Mouse (Mus musculus): ENCODE results near the gene Slc41a3.
A peak's percentile ranks its signal among the peaks of the same experiment; 100 is the strongest.
"Not testable (repeated sequence)": the region's sequence is repeated elsewhere in the genome, so short reads cannot be mapped to it uniquely, and the experiment has no call there.

Gene Slc41a3

DNA sequence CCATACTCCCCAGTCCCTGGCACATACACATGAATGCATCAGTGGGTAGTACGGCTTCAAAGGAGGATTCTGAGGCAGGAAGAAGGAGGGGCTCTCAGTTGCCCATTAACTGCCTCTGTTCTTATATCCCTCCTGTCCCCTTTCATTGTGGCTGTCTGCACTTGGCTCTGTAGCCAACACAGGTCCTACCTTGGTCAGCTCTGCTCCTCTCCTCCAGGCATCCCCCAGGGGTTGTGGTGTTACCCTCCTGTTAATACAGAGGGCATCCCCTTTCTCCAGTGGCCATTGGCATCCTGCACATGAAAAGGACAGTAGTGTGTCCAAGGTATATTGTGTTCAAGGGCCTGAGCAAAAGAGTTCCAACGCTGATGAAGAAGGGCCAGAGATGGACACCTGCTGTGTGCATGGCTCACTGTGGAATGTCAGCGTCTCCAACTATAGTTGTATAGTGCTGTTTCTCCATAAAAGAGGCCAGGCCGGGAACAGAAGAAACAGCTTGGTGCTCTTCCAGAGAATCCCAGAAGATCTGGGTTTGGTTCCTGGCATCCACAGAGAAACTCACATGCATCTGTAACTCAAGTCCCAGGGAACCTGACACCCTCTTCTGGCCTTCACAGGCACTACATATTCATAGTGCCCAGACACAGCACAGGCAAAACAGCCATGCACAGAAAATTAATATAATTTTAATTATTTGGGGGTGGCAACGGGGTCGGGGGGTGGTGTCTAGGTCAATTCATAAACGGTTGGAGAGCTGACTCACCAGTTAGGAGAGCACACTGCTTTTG lies 20.9 kb downstream of the Slc41a3 start:
- no peak for DNase-seq

DNA sequence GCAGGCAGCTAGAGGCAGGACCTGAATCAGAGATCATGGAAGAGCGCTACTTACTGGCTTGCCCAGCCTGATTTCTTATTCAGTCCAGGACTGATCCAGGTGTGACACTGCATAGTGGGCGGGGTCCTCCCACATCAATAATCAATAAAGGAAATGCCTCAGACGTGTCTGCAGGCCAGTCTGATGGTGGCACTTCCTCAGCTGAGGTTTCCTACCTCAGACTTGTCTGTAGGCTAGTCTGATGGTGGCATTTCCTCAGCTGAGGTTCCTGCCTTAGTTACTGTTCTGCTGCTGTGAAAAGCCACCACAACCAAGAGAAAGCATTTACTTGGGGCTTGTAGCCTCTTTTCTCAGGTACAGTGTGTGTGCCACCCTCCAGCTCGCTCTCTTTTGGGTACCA lies 23.0 kb downstream of the Slc41a3 start:
- DNase-seq: no peak

DNA sequence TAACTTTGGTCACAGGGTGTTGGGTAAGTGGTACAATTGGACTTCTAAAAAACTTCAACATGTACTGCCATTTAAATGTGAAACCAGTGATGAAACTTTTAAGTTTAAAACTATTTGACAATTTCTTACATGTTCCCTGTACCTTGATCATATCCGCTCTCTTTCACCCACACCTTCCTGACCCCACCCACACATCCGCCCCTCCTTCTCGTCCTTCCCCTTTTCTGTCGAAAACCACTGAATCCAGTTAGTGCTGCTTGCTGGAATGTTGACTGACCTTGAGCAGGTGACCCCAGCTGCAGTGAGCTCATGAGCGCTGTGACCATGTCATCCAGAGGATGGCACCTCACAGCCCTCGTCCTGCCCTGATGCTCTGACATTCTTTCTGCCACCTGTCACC lies 25.0 kb downstream of the Slc41a3 start:
- no peak for DNase-seq

DNA sequence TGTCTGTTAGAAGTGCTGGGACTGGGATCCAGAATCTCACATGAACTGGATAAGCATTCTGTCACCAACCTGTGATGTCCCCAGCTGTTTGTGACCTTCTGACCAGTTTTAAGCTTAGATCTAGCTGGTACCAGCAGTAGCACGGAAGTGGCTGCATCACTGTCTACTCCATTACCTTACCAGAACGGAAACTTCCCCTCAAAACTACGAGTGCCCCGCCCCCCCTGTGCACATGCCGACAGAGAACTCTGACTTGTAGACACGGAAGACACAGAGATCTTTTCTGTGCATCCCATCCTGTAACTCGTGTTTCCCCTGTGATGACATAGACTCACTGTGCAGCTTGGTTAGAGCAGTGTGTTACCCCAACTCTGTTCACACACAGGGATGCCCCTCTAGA lies 25.9 kb downstream of the Slc41a3 start:
- DNase-seq: no peak

GRCm38 (mm10) chr6:90632526-90632925 lies 28.0 kb downstream of the Slc41a3 start:
- not testable (repeated sequence) for DNase-seq

DNA sequence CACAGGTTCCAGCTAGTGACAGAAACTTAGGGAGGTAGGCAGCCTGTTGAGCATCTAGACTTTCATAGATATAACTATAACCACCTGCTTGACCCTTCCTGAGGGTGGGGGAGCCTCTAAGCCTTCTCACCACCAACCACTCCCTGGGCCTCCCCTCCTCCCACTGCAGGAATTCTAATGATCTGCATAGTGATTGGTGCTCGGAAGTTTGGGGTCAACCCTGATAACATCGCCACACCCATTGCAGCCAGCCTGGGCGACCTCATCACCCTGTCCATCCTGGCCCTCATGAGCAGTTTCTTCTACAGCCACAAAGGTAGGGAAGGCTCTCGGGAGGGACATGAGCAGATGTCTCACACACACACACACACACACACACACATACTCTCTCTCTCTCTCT lies 30.6 kb downstream of the Slc41a3 start:
- no peak for DNase-seq

DNA sequence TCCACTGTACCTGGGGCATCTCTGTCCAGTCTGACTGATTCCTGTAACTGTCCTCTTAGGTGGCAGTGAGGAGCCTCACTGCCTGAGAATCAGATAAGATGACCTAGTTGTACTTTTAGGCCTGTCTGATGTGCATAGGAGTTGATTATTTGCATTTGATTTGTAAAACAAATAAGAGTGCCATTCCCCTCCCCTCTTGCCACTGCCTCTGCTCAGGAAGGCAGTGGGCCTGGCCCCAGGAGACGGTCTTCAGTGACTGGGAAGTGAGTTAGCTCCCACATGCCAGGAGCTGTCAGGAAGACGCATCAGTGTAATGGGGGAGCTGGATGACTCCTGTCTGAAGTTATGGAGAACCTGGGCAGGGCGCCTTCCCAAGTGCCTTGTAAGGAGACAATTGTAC lies 31.1 kb downstream of the Slc41a3 start:
- no peak for DNase-seq

DNA sequence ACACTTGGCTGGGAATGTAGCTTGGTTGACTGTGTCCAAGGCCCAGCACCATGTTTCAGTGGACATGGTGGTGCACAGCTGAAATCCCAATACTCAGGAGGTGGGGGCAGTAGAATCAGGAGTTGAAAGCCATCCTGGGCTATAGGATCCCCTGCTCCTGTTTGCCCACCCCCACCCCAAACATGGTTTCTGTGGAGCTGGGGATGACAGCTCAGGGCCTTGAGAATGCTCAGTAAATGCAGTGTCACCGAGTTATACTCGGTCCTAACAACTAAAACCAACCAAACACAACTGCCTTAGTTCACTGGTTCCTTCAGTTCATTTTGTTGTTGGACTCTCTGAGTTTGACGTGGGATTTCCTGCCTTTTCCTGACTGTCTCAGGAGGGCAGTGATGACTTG lies 38.5 kb downstream of the Slc41a3 start:
- no peak for DNase-seq

- no peak for DNase-seq
Measured at GRCm38 (mm10) chr6:90644965-90645364, 40.4 kb downstream of the Slc41a3 start.

- DNase-seq: no peak
Measured at GRCm38 (mm10) chr6:90648391-90648790, 43.9 kb downstream of the Slc41a3 start.

GRCm38 (mm10) chr6:90649279-90649678 lies 44.8 kb downstream of the Slc41a3 start:
- no peak for DNase-seq

GRCm38 (mm10) chr6:90650634-90651033 lies 46.1 kb downstream of the Slc41a3 start:
- DNase-seq: no peak

GRCm38 (mm10) chr6:90653736-90654135 lies 49.2 kb downstream of the Slc41a3 start:
- peak; percentile 69 to 76 for DNase-seq

DNA sequence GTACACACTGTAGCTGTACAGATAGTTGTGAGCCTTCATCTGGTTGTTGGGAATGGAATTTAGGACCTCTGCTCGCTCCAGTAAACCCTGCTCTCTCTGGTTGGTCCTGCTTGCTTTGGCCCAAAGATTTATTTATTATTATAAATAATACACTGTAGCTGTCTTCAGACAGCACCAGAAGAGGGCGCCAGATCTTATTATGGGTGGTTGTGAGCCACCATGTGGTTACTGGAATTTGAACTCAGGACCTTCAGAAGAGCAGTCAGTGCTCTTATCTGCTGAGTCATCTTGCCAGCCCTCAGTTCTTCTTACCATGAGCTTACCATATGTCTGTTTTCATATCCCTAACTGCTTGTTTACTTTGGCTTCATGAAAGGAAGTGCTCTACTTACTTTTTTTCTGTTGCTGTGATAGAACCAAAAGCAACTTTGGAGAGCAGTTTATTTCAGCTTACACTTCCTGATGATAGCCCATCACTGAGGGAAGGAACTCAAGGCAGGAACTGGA lies 51.9 kb downstream of the Slc41a3 start:
- DNase-seq: peak in 1 of 2 experiments; percentile 59

DNA sequence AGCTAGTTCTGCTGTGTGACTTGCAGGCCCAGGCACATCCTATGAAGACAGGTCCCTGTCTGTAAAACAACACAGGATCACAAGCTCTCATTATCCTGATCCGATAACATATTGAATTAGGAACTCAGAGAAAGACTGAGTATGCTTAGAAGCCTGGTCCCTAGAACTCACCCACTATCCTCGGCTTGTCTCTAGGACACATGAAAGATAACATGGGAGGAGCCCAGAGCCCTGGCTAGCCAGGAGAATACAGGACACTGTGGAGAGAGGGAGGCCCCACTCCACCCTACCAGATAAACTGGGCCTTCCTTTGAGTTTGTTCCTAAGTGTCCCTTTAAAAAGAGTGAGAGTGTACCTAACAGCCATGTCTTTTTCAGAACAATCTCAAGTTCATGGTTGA lies 55.4 kb downstream of the Slc41a3 start:
- no peak for DNase-seq

- no peak for DNase-seq
Measured at GRCm38 (mm10) chr6:90660398-90661028, 56.0 kb downstream of the Slc41a3 start.

- DNase-seq: no peak
Measured at GRCm38 (mm10) chr6:90661029-90661399, 56.5 kb downstream of the Slc41a3 start.

DNA sequence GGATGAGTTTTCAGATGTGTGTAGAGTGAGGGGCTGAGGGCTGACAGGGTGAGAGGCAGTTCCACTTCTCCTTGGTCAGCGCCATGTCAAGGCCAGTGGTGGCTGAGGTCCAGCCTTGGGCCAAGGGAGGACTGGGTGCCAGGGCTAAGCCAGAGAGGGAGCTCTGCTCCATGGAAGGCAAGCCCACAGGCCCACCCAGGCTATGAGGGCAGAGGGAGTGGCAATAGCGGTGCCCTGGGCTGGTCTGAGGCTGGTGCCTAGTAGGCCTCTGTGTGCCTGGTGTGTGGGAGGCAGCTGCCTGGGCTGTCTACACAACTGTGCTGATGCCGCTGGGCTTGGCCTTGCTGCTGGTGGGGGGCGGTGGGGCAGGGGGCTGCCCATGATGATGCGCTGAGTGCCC lies 57.6 kb downstream of the Slc41a3 start:
- DNase-seq: no peak

DNA sequence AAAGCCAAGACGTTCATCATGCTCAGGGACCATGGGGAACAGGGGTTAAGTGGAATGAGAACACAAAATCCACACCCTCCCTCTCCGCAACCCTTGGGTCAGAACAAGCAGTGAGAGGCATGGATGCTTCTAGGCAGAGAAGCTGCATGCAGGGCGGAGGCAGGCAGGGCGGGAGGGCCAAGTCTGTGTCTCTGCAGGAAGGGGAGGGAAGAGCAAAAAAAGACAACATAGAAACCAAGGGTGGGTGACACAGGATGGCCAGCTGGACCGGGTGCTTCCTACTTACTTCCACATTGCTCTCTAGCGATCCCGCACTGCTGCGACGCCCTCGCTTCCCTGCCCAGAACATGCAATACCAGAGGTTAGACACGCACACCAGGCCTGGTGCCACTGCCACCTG lies 59.2 kb downstream of the Slc41a3 start:
- peak; percentile 23 to 60 for DNase-seq

GRCm38 (mm10) chr6:90668693-90669092 lies 64.2 kb downstream of the Slc41a3 start:
- DNase-seq: no peak

DNA sequence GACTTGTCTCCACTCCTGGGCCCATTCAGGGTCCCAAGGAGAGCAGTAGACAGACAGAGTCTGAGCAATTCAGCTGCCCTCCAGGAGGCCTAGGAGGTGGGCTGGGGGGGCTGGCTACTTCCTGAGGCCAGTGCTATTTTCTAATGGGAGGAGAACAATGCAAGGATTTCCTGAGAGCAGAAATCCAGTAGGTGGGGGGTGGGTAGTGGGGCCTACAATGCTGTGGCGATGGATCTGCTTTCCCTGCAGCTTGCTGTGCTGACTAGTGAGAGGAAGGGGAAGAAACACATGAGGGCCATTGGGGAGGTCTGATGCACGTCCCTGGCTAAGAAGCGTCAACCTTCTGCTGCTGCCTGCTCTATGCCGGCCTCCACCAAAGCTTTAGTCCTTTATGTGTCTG lies 74.2 kb downstream of the Slc41a3 start:
- DNase-seq: peak; percentile 65 to 82

DNA sequence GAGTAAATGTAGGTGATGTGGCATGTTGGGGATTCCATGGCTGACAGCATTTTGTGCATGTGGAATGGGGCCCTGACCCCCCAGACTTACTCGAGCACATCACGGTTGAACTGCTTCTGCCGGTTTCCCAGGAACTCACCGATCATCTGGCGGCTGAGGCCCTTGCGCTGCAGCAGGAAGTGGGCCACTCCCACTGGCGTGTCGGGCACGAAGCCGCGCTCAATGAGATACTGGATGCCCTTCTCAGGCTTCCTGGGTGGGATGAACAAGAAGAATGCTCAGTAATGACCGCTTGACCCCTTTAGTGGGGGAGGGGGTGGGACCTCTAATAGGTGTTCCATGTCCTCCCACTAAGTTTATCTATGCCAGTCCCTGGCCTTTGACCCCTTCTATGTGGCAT lies 75.9 kb downstream of the Slc41a3 start:
- DNase-seq: no peak

DNA sequence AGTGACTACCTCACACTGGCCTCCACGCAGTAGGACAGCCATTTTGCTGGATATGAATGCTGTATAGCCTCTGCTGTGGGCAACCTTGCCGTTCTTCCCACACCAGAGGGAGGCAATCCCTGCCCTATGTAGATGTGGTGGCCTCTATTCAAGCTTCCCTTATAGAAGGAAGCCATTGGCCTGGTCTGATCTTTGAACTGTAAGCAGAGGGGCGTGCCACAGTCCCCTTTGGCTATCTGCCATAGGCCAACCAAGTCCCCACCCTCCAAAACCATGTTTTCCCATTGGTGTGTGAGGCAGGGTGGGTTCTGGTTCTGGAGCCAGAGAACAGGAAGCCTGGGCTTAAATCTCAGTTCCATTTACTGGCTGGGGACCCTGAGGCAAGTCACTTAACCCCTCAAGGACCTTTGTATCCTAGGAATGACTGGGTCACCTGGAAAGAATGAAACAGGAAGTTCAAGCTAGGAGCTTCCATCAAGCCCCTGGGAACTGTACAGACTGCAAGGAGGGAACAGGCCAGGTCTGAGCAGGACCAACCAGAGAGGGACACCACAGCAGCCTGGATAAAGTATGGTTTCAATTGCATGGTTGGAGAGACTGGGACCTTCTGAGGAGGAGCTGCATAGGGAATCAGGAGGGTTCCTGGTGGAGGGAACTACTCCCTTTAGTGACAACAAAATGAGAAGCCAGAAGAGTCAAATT lies 79.5 kb downstream of the Slc41a3 start:
- DNase-seq: peak; percentile 40 to 71

DNA sequence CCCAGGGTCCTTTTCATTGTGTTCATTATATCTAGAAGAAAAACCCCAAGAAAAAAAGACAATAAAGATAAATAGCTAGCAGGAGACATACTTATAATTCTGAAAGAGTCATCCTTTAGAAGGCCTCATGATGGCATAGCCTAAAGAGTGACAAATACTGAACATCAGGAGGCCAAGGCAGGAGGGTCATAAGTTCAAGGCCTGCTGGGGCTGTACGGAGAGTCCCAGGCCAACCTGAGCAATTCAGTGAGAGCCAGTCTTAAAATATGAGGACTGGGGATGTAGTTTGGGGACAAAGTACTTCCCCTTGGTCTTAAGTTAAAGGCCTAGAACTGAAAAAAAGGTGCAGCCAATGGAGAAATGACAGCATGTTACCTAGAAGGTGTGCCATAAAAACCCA lies 82.3 kb downstream of the Slc41a3 start:
- no peak for DNase-seq

Measured in kidney, postnatal 25 days (tissue).